8 mouse cellular contexts compared by ENCODE assay signal in the genomic region with DNA sequence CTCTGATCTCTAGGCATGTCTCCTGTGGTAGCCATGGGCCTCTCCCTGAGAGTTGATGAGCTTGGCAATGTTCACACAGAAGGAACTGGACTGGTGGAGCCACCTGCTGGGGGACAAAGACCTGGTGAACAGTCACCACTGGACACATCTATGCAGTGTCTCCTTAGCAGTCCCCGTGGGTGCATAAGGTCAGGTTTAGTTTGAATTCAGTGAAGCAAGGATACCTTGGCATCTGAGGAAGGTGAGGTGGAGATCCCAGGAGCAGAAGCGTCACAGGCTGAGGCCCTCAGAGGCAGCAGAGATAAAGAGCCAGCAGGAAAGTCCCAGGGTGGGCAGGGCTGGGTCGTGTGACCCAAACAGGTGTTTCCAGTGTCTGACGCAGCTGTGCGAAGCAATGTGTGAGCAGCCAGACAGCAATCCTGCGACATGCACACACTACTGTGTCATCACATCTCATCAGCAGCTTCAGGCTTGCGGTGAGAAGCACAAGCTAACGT. TPM values are rescaled to one million over a fixed set of nuclear protein-coding genes. Genes with fewer than 3 reads are reported as not detected.
DNase-seq lines count a peak whose midpoint lies in the region; ATAC-seq lines count a peak whose summit lies in the region.

Gene Dnase1l3 (minus strand): TSS at position 303 of the 497 bp plus-strand sequence.

- peak; percentile 40 to 47 for DNase-seq in layer of hippocampus, postnatal 10 days (ENCODE audit: low spot score in 2 of 2)
- DNase-seq in layer of hippocampus, adult 9-10 months (ENCODE audit: low spot score), result no peak
- peak; percentile 68 for DNase-seq in adrenal gland, postnatal 14 days
- DNase-seq in kidney, adult 18-20 months, result peak; percentile 59
- peak; percentile 62 for DNase-seq in lung, postnatal 14 days
- peak; percentile 56 for DNase-seq in thymus, postnatal 4 days

- H3K9ac ChIP-seq in forebrain, embryonic 13.5 days, result no peak within 1 kb of the TSS

- WGBS in forebrain, embryonic 13.5 days, result 77% methylated on average over 8 of the region's 8 CpGs

- no peak within 1 kb of the TSS for H3K27ac ChIP-seq in forebrain, embryonic 13.5 days

- no peaks in the 10 kb centered on the region for H3K36me3 ChIP-seq in forebrain, embryonic 13.5 days (ENCODE audit: poor library complexity, severe bottlenecking)

- no peak within 1 kb of the TSS for H3K4me2 ChIP-seq in forebrain, embryonic 13.5 days

- H3K4me1 ChIP-seq in forebrain, embryonic 13.5 days, result 0 out of 2 replicates have a peak, but pooled peaks cover 7% of the 10 kb centered on the region

- H3K4me3 ChIP-seq in forebrain, embryonic 13.5 days, result no peak within 1 kb of the TSS

- H3K9me3 ChIP-seq in forebrain, embryonic 13.5 days (replicated peaks), result no peaks in the 10 kb centered on the region

- H3K27me3 ChIP-seq in forebrain, embryonic 13.5 days, result peaks cover 6% of the 10 kb centered on the region

- peak; percentile 25 for ATAC-seq in CD4-positive, CD25-positive, alpha-beta regulatory T cell, adult 4 months
- no peak for ATAC-seq in forebrain, embryonic 13.5 days

RNA-seq across cellular contexts. Expression of gene Dnase1l3, which starts in this region (rescaled TPM):
- total RNA-seq in layer of hippocampus, postnatal 10 days (2021), result under 1 TPM in 1 of 2 experiments, not detected in 1; 0.07 TPM
- polyA plus RNA-seq in CD4-positive, CD25-positive, alpha-beta regulatory T cell, adult 4 months (2017; shearing (Covaris generic)), result 1 to 10 TPM; 4.6 to 8.5 TPM
- total RNA-seq in adrenal gland, postnatal 14 days (2021), result 2.6 and 3.9 TPM in 2 replicates
- polyA plus RNA-seq in forebrain, embryonic 13.5 days (2015; fragmentation: Nextera tagmentation; extraction: Ambion mirVana), result 0.04 TPM in 1 of 2 replicates, not detected in the other

Comparison
In these comparisons a context has a peak if more than half of its experiments do, and no peak if none do; other contexts are left out.
1. Peak in DNase-seq in layer of hippocampus, postnatal 10 days; RNA of the gene not detected or under 1 TPM.